In the genomic region with DNA sequence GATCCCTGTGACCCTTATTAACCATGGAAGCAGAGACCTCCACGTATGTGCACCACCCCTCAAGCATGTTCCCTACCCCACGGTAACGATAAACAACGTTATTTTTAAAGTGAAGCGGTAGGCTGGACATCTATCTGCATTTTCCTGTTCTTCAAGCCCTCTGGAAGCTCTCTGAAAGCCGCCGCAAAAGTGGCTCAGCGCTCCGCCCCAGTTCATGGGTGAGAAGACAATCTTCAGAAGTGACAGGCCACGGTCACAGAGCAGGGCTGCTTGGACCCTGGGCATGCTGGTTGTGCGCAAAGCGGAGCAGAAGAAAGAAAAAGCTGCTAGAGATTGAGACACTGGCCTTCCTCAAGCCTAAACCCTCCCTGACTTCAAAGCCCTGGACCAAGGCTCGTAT, we compare ENCODE assay signal across 10 mouse cellular contexts.
DNase-seq lines count a peak whose midpoint lies in the region; ATAC-seq and TF ChIP-seq lines count a peak whose summit lies in the region.
"Had no signal": no experiment of that assay in that cellular context is flagged by ENCODE, and none has a peak within 500 bp of the region (broad histone marks: within the 10 kb centered on the region; RNA-seq: fewer than 3 reads in every experiment).

No protein-coding gene starts in this region.

- H3K9ac ChIP-seq in hindbrain, embryonic 11.5 days (ENCODE audit: low read depth, low read length): peak overlapping the region; percentile 65
- no peak overlapping the region; the same call in 1 of the 2 replicates for H3K9ac ChIP-seq in midbrain, embryonic 16.5 days (ENCODE audit: low read depth, low read length)
- H3K9ac ChIP-seq: liver, embryonic 14.5 days had no signal

- peaks cover 12% of the 10 kb centered on the region for H3K4me1 ChIP-seq in hindbrain, embryonic 11.5 days (replicated peaks; ENCODE audit: control insufficient read depth, insufficient read depth, low read length)
- peaks cover 13% of the 10 kb centered on the region for H3K4me1 ChIP-seq in midbrain, embryonic 16.5 days (ENCODE audit: control insufficient read depth, insufficient read depth, low read length)

- TF ChIP-seq CTCF in gastrocnemius, adult 2 months (IDR thresholded peaks at IDR 0.05): no peak
- TF ChIP-seq CTCF in brain, embryonic 14.5 days (IDR thresholded peaks at IDR 0.05; ENCODE audit: borderline replicate concordance, extremely low read depth, insufficient read depth, insufficient read length): no peak

- no peak for DNase-seq in gastrocnemius, adult 2 months
- DNase-seq in gastrocnemius, postnatal 25 days: no peak
- DNase-seq in brain, embryonic 14.5 days (ENCODE audit: low read depth): peak; percentile 45
- DNase-seq in hindbrain, embryonic 11.5 days (ENCODE audit: low spot score): peak; percentile 61
- DNase-seq in testis, postnatal 14 days (ENCODE audit: low spot score): no peak
- no peak for DNase-seq in ovary, postnatal 10 days (ENCODE audit: low spot score)
- DNase-seq in yolk sac, embryonic 10.5 days (ENCODE audit: low spot score): no peak
- DNase-seq: B cell, adult 2 months had no signal

- H3K36me3 ChIP-seq in hindbrain, embryonic 11.5 days (ENCODE audit: control insufficient read depth, insufficient read depth, low read length): no peaks in the 10 kb centered on the region
- no peaks in the 10 kb centered on the region for H3K36me3 ChIP-seq in midbrain, embryonic 16.5 days (ENCODE audit: control insufficient read depth, insufficient read depth, low read length)

- H3K27ac ChIP-seq in gastrocnemius, adult 2 months: peak overlapping the region; percentile 80
- H3K27ac ChIP-seq in hindbrain, embryonic 11.5 days (ENCODE audit: low read depth, low read length): peak overlapping the region; percentile 94
- H3K27ac ChIP-seq in midbrain, embryonic 16.5 days (ENCODE audit: low read length): peak overlapping the region; percentile 81
- H3K27ac ChIP-seq: liver, embryonic 14.5 days had no signal

- no peak for ATAC-seq in hindbrain, embryonic 11.5 days (ENCODE audit: low FRiP score)
- ATAC-seq in midbrain, embryonic 16.5 days: no peak

- H3K9me3 ChIP-seq in hindbrain, embryonic 11.5 days (ENCODE audit: control insufficient read depth, low read length): no peaks in the 10 kb centered on the region
- no peaks in the 10 kb centered on the region for H3K9me3 ChIP-seq in midbrain, embryonic 16.5 days (replicated peaks; ENCODE audit: control insufficient read depth, low read length, poor library complexity, severe bottlenecking)

- peak overlapping the region; percentile 27; the same call in 1 of the 2 replicates for H3K4me2 ChIP-seq in hindbrain, embryonic 11.5 days (replicated peaks; ENCODE audit: low read depth, low read length)
- H3K4me2 ChIP-seq in midbrain, embryonic 16.5 days (ENCODE audit: low read length): peak overlapping the region; percentile 83; the same call in 1 of the 2 replicates

- 59% methylated on average over 13 of the region's 13 CpGs for WGBS in hindbrain, embryonic 11.5 days
- WGBS in midbrain, embryonic 16.5 days: 36% methylated on average over 13 of the region's 13 CpGs

- no peaks in the 10 kb centered on the region for H3K27me3 ChIP-seq in hindbrain, embryonic 11.5 days (ENCODE audit: control insufficient read depth, insufficient read depth, low read length)
- no peaks in the 10 kb centered on the region for H3K27me3 ChIP-seq in midbrain, embryonic 16.5 days (ENCODE audit: control insufficient read depth, insufficient read depth, low read depth, low read length)

- intact Hi-C loops in gastrocnemius, adult 2 months (cut with DNase I): no loop called here

- TF ChIP-seq POLR2A in brain, embryonic 14.5 days (IDR thresholded peaks at IDR 0.05; ENCODE audit: borderline replicate concordance, extremely low read depth, insufficient read depth, insufficient read length, poor library complexity, severe bottlenecking): no peak

- no peak overlapping the region for H3K4me3 ChIP-seq in gastrocnemius, adult 2 months
- no peak overlapping the region for H3K4me3 ChIP-seq in hindbrain, embryonic 11.5 days (ENCODE audit: low read depth, low read length)
- no peak overlapping the region for H3K4me3 ChIP-seq in midbrain, embryonic 16.5 days (ENCODE audit: low read depth, low read length)

Comparison
In these comparisons a context has a peak if more than half of its experiments do, and no peak if none do; other contexts are left out.
1. DNase-seq: peak in brain, embryonic 14.5 days (single experiment) and hindbrain, embryonic 11.5 days (single experiment); none in gastrocnemius, adult 2 months (single experiment), gastrocnemius, postnatal 25 days (single experiment), testis, postnatal 14 days (single experiment), ovary, postnatal 10 days (single experiment) and yolk sac, embryonic 10.5 days (single experiment).
2. Peak in every context shown above with its lines, with median percentiles within 50 percentile points of each other: H3K27ac ChIP-seq.